Mouse (Mus musculus) stomach, embryonic 14.5 days (tissue): ENCODE measurements around the gene Itga1. TPM values are rescaled to one million over a fixed set of nuclear protein-coding genes. Genes with fewer than 3 reads are reported as not detected.

ENCODE experiments used
- polyA plus RNA-seq: library from polyadenylated mRNA; unstranded; fragments of >200 nt; fragmentation: Nextera tagmentation; extraction: Ambion mirVana; gene quantifications from 2 replicates; pipeline ENCODE4 v1.2.1, GENCODE M21; 2014

The Itga1 gene
- polyA plus RNA-seq, 1 experiment from 2014 or later, result 40.9 TPM

Other genes with a start within 250 kb of the Itga1 start
- gene Itga2, start 169.9 kb downstream of the Itga1 start, polyA plus RNA-seq, result 9.2 and 11.8 TPM in 2 replicates
- gene Pelo, start 11.8 kb downstream of the Itga1 start, polyA plus RNA-seq, result 5.7 and 6.7 TPM in 2 replicates
- gene Gm49395, start within 50 bp of the Itga1 start, polyA plus RNA-seq, result 8.6 and 8.8 TPM in 2 replicates